Mouse (Mus musculus) liver, embryonic 16.5 days (tissue): ENCODE results near the gene Cdr2. TPM values are rescaled to one million over a fixed set of nuclear protein-coding genes. Genes with fewer than 3 reads are reported as not detected.

Source experiments
- ATAC-seq: fragments of 200-750 bp; cut with Nextera tagmentation; 2 replicates; pipeline ENCODE4 v1.8.0; 2017; ENCODE audit warnings: low read depth, mild to moderate bottlenecking, moderate number of reproducible peaks, moderate library complexity
- H3K27ac ChIP-seq: fragments of 300-500 bp; sonication (generic); 2 replicates; pipeline ENCODE4 v1.5.1; 2014; ENCODE audit warnings: mild to moderate bottlenecking, low read length
- H3K27me3 ChIP-seq: fragments of 300-500 bp; sonication (generic); 2 replicates; pipeline ENCODE4 v1.6.1; 2014; ENCODE audit warnings: low read depth, low read length, mixed read lengths; ENCODE audit not compliant: control insufficient read depth, insufficient read depth
- H3K36me3 ChIP-seq: fragments of 300-500 bp; sonication (generic); 2 replicates; pipeline ENCODE4 v1.6.1; 2014; ENCODE audit warnings: mild to moderate bottlenecking; ENCODE audit not compliant: control insufficient read depth, insufficient read depth
- H3K4me1 ChIP-seq: fragments of 300-500 bp; sonication (generic); 2 replicates; pipeline ENCODE4 v1.6.1; 2014; ENCODE audit warnings: low read depth, low read length, mixed read lengths; ENCODE audit not compliant: control insufficient read depth
- H3K4me2 ChIP-seq: fragments of 300-500 bp; sonication (generic); 2 replicates; pipeline ENCODE4 v1.6.1; 2014; ENCODE audit warnings: low read depth, low read length, mixed read lengths
- H3K4me3 ChIP-seq: fragments of 300-500 bp; sonication (generic); 2 replicates; pipeline ENCODE4 v1.5.1; 2014; ENCODE audit warnings: low read depth, mild to moderate bottlenecking, low read length
- H3K9ac ChIP-seq: fragments of 300-500 bp; sonication (generic); 2 replicates; pipeline ENCODE4 v1.6.1; 2014; ENCODE audit warnings: low read depth, low read length
- H3K9me3 ChIP-seq: fragments of 300-500 bp; sonication (generic); replicated peaks from 2 replicates; pipeline ENCODE4 v1.6.1; 2016; ENCODE audit warnings: low read length; ENCODE audit not compliant: control insufficient read depth
- WGBS: fragments of 180-500 bp; shearing (Covaris S2); extraction: QIAGEN DNeasy Blood & Tissue Kit; methylation state at CpG from one replicate; pipeline ENCODE4 v1.1.7; 2014; ENCODE audit not compliant: insufficient replicate concordance; 5-methylcytosine and 5-hydroxymethylcytosine counted together
- polyA plus RNA-seq: library from polyadenylated mRNA; unstranded; fragments of >200 nt; fragmentation: Nextera tagmentation; extraction: Ambion mirVana; gene quantifications from 2 replicates; pipeline ENCODE4 v1.2.1, GENCODE M21; 2015

Cdr2 gene
- polyA plus RNA-seq, 1 experiment from 2014 or later = 51.5 TPM

DNA sequence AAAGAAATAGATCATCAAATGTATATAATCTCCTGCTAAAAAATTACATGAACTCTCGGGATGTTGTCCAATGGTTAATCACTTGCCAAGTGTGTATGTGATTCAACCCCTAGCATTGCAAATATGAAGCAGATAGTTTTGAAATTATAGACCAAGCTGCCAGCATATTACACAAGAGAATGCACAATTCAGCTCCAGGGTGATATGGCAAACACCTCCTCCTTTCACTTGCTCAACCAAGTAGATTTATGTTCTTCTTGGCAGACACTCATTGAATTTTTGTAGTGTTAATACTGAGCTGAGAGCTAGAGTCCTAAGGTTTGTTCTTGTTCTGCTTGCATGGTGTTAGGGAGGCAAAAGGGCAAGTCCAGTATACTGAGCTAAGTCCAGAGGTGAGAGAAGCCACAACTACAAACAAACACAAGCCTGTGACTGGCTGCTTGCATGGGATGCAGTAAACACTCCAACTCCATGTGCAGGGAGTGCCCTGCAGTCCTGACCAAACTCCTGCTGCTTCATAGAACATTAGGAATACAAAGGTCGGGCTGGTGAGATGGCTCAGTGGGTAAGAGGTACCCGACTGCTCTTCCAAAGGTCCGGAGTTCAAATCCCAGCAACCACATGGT is 21.8 kb upstream of the Cdr2 start:
- Histone ChIP-seq H3K4me2 (no peak overlapping the region), H3K27me3 (no peaks in the 10 kb centered on the region), H3K36me3 (no peaks in the 10 kb centered on the region), H3K9me3 (no peaks in the 10 kb centered on the region), H3K9ac (no peak overlapping the region), H3K4me3 (no peak overlapping the region), H3K27ac (no peak overlapping the region), H3K4me1 (no peaks in the 10 kb centered on the region)
- ATAC-seq = peak; percentile 50; the same call in 1 of the 2 replicates
- 51% methylated on average over 4 of the region's 4 CpGs for WGBS

DNA sequence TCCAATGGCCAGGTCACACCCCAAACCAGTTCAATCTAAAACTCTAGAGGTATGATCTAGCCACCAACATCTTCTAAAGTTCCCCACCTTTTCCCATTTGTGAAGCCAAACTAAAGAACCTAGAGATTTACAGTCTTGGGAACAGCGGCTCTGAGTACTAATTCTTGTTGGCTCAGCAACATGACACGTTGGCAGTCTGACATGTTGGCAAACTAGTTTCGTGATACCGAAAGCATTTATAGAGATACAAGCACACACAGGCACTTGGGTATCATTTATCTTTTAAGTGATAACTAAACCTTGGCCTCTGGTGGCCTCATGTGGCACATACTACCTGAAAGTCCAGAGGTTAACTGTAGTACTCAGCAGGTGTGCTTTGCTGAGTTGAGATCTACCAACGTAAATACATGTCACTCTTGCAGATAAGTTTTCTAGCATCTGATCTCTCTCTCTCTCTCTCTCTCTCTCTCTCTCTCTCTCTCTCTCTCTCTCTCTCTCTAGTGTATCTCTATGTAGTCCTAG is 20.4 kb upstream of the Cdr2 start:
- no peak for ATAC-seq
- Histone ChIP-seq H3K27me3 (no peaks in the 10 kb centered on the region), H3K27ac (no peak overlapping the region), H3K4me2 (no peak overlapping the region), H3K36me3 (no peaks in the 10 kb centered on the region), H3K9ac (no peak overlapping the region), H3K9me3 (no peaks in the 10 kb centered on the region), H3K4me3 (no peak overlapping the region), H3K4me1 (no peaks in the 10 kb centered on the region)
- WGBS = 75% methylated on average over 5 of the region's 5 CpGs

DNA sequence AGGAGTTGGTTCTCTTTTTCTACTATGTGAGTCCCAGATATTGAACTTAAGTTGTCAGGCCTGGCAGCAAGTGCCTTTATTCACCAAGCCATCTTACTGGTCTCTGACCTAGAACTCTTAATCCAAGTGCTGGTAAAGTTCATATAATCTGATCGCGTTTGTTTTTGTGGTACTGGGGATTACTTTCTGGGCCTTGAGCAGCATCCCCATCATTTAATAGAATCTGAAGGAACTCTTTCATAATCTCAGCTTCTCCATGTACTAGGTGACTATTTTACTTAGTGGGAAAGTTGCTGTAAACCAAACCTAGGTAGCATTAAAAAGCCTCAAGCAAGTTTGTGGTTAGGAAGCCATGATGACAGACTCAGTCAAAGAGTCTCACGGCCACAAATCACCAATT is 19.8 kb upstream of the Cdr2 start:
- Histone ChIP-seq H3K4me1 (no peaks in the 10 kb centered on the region), H3K27ac (no peak overlapping the region), H3K4me2 (no peak overlapping the region), H3K36me3 (no peaks in the 10 kb centered on the region), H3K9me3 (no peaks in the 10 kb centered on the region), H3K9ac (no peak overlapping the region), H3K4me3 (no peak overlapping the region), H3K27me3 (no peaks in the 10 kb centered on the region)
- ATAC-seq = no peak
- WGBS = 66% methylated on average over 3 of the region's 3 CpGs

DNA sequence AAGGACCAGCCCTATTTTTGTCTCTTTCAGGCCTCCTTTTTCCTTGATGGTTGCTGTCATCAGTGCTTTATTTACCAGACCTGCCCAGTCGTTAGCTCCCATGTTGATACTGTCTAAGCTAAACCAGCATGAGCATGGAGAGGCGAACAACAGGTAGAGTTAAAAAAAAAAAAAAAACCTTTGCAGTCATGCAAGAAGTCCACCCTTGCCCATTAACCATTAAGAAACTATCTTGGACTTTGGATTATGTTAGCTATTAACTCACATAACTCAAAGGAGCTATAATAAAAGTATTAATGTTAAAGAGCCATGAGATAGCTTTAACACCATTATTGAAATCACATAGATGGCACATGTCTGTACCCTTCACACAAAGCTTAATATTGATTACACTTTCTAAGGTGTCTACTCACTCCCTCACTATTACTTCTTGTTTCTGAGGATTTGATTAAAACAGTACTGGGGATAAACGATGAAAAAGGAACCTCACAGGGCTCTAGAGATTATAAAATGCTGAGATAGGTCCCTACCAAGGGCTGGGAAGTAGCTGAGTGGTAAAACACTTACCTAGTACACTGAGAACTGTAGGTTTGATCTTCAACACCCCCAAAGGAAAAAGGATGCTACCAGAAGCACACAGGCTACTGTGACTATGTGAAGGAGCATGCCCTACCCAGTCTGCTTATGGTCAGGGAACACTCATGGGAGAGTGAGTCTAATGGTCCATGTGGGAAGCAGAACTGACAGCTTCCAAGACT is 18.1 kb upstream of the Cdr2 start:
- H3K4me2 ChIP-seq = no peak overlapping the region
- no peak overlapping the region; the same call in 1 of the 2 replicates for H3K27ac ChIP-seq
- no peak for ATAC-seq
- no peaks in the 10 kb centered on the region for H3K9me3 ChIP-seq
- no peak overlapping the region for H3K4me3 ChIP-seq
- H3K27me3 ChIP-seq = no peaks in the 10 kb centered on the region
- no peaks in the 10 kb centered on the region for H3K4me1 ChIP-seq
- no peaks in the 10 kb centered on the region for H3K36me3 ChIP-seq
- 50% methylated on average over 3 of the region's 3 CpGs for WGBS
- H3K9ac ChIP-seq = no peak overlapping the region

DNA sequence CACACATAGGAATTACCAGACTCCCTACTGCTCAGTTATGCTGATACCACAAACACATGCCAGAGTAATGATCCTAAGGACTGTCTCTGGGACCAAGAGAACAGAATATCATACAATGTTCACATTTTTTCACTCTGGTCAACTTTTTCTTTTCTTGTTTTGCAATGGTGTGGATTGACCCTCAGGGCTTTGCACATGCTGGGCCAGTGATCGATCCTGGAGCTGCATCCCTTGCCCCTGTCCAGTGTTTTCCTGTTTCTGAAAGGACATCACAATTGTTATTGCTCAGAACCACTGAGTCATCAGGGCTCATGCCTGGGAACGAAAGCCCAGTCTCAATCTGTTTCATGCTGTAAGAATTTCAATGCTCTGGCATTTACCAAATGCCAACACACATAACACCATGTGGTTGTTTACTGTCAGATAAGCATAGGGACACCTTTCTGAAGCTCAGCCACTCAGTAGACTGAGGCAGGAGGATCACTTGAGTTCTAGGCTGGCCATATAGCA is 17.0 kb upstream of the Cdr2 start:
- H3K4me3 ChIP-seq = no peak overlapping the region
- H3K4me2 ChIP-seq = no peak overlapping the region
- H3K9ac ChIP-seq = no peak overlapping the region
- no peak overlapping the region for H3K27ac ChIP-seq
- 53% methylated on average over 2 of the region's 2 CpGs for WGBS
- no peaks in the 10 kb centered on the region for H3K27me3 ChIP-seq
- H3K4me1 ChIP-seq = no peaks in the 10 kb centered on the region
- no peaks in the 10 kb centered on the region for H3K9me3 ChIP-seq
- no peak for ATAC-seq
- H3K36me3 ChIP-seq = no peaks in the 10 kb centered on the region

DNA sequence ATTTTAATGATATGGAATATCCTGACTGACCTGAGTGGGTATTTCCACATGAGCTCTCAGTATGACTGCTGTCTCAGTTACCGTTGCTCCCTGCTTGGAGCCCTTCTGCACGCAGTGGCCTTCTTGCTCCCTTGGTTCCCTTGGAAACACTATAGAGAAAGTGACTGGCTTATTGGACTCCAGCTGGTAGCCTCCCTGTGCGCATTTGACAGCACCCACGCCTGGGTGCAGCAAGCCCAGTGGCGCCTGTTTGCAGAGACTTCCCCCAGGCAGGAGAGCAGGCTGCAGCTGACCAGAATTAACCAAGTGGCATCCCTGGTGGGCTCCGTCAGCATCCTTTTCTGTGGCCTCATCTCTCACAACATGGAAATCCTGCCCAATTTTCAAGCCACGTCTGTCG is 9.1 kb upstream of the Cdr2 start:
- no peaks in the 10 kb centered on the region for H3K4me1 ChIP-seq
- peaks cover 2% of the 10 kb centered on the region; the same call in 1 of the 2 replicates for H3K27me3 ChIP-seq
- no peak overlapping the region for H3K27ac ChIP-seq
- H3K36me3 ChIP-seq = no peaks in the 10 kb centered on the region
- 68% methylated on average over 8 of the region's 8 CpGs for WGBS
- H3K4me2 ChIP-seq = no peak overlapping the region
- no peak for ATAC-seq
- no peak overlapping the region for H3K4me3 ChIP-seq
- no peak overlapping the region for H3K9ac ChIP-seq
- H3K9me3 ChIP-seq = no peaks in the 10 kb centered on the region

DNA sequence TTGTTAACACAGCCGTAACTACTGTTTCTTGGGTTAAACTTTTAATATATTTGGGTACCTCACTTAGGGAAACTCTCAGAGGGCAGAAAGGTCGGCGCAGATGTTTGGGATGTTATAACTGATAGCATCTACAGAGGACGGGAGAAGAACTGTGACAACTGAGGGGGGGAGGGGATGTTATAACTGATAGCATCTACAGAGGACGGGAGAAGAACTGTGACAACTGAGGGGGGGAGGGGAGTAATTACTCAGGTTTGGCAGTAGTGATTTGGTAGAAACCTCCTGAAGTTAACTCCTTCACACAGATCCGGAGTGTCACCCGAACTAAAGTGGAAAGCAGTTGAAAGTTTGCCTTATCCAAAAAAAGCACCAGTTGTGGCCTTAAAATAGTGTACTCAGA is 856 bp upstream of the Cdr2 start:
- H3K27me3 ChIP-seq = peaks cover 2% of the 10 kb centered on the region; the same call in 1 of the 2 replicates
- no peaks in the 10 kb centered on the region for H3K36me3 ChIP-seq
- peak overlapping the region; percentile 85 for H3K4me2 ChIP-seq
- H3K9me3 ChIP-seq = no peaks in the 10 kb centered on the region
- WGBS = 6% methylated on average over 7 of the region's 7 CpGs
- peaks cover 18% of the 10 kb centered on the region for H3K4me1 ChIP-seq
- H3K9ac ChIP-seq = peak overlapping the region; percentile 79
- H3K27ac ChIP-seq = peak overlapping the region; percentile 76
- no peak for ATAC-seq
- H3K4me3 ChIP-seq = peak overlapping the region; percentile 88

DNA sequence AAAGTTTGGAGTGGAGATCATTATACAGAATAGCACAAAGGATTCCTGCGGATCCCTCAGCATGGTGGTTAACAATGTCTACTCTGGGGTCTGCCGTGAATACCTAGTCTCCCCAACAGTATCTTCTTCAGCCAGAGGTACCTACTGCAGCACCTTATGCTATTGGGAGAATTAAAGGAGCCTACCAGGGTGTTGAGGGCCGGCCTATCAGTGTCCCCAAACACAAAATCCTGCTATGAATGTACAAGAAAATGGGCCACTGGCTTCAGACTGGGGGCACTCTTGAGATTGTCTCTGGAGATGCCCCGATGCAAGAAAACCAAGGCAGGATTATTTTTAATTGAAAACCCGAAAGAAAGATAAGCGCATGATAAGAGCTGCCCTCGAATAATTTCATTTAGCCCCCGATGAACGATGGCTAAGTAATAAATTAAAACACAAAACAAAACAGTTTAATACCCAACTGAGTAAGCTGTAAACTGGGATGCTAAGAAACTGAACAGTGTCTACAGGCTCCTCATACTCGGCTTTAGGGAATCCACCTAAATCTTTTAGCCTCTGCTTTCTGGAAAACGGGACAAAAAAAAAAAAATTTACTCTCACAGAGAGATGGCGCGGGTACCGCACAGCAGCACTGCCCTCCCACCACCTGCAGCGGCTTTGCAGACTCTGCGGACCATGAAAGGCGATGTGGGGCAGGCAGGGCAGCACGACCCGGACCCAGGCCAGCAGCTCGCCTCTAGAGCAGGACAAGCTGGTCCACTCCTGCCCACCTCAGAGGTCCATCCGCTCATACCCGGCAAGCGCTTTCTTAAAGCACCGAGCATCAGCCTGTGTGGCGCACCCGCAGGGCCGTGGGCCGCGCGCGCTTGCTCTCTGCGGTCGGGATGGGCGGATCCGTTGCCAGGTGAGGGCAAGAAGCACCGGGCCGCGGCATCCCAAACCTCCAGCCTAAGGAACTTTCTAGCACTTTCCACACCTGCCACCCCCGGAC is 884 bp downstream of the Cdr2 start:
- H3K27ac ChIP-seq = peak overlapping the region; percentile 95
- peaks cover 25% of the 10 kb centered on the region for H3K4me1 ChIP-seq
- 3% methylated on average over 39 of the region's 39 CpGs for WGBS
- H3K4me2 ChIP-seq = peak overlapping the region; percentile 85
- peaks cover 1% of the 10 kb centered on the region; the same call in 1 of the 2 replicates for H3K27me3 ChIP-seq
- ATAC-seq = peak; percentile 47
- peak overlapping the region; percentile 88 for H3K4me3 ChIP-seq
- peak overlapping the region; percentile 97 for H3K9ac ChIP-seq
- H3K36me3 ChIP-seq = no peaks in the 10 kb centered on the region
- no peaks in the 10 kb centered on the region for H3K9me3 ChIP-seq
